Mouse (Mus musculus) right cerebral cortex, postnatal 14 days (tissue): ENCODE results near the gene Cfap299.

ENCODE experiments used
- DNase-seq: peaks from one replicate; pipeline ENCODE4 v3.0.0; 2022

Gene Cfap299

GRCm38 (mm10) chr5:98380360-98380759 lies 51.3 kb downstream of the Cfap299 start:
- no peak for DNase-seq

- DNase-seq = no peak
These were observed 58.0 kb downstream of the Cfap299 start for GRCm38 (mm10) chr5:98387054-98387453.

- no peak for DNase-seq
These were observed 73.1 kb downstream of the Cfap299 start for GRCm38 (mm10) chr5:98402165-98402564.

DNA sequence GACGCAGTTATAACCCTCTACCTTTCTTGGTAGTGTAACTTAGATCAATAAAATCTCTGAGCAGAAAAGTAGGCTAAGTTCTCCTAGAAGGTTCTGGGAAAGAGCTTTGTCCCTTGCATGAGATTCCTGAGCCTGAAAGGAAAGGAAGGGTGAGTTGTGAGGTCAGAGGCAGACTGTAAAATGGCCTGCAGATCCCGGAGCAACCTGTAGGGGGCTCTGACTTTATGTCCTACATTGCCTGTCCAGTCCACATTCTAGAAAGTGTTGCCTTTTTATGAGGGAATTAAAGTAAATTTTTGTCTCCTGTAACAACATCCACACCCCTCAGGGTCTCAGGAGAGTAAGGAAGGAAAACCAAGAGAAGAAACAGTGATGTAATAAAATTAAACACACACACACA lies 81.0 kb downstream of the Cfap299 start:
- no peak for DNase-seq

- DNase-seq = no peak
These were observed 87.5 kb downstream of the Cfap299 start for GRCm38 (mm10) chr5:98416385-98417145.

GRCm38 (mm10) chr5:98424965-98425364 lies 95.9 kb downstream of the Cfap299 start:
- no peak for DNase-seq

- DNase-seq = no peak
These were observed 97.0 kb downstream of the Cfap299 start for GRCm38 (mm10) chr5:98426112-98426511.

GRCm38 (mm10) chr5:98430060-98430459 lies 101.0 kb downstream of the Cfap299 start:
- no peak for DNase-seq

DNA sequence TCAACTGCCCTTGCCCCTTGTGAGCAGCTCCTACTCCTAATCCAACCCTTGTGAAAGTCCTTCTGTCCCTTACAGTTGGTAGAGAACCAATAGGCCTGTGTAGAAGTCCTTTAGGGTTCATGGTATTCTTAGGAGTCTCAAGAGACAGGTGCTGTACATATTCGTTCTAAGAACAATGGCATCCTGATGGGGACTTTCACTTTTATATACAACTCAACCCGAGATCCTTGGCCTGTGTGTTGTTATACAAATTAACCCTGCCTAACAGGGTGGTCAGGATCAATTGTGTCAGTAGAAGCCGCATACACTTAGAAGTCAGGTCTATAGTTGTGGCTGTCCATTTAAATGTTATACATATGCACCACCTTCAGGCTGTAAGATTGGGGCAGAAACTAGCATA lies 109.6 kb downstream of the Cfap299 start:
- DNase-seq = no peak

DNA sequence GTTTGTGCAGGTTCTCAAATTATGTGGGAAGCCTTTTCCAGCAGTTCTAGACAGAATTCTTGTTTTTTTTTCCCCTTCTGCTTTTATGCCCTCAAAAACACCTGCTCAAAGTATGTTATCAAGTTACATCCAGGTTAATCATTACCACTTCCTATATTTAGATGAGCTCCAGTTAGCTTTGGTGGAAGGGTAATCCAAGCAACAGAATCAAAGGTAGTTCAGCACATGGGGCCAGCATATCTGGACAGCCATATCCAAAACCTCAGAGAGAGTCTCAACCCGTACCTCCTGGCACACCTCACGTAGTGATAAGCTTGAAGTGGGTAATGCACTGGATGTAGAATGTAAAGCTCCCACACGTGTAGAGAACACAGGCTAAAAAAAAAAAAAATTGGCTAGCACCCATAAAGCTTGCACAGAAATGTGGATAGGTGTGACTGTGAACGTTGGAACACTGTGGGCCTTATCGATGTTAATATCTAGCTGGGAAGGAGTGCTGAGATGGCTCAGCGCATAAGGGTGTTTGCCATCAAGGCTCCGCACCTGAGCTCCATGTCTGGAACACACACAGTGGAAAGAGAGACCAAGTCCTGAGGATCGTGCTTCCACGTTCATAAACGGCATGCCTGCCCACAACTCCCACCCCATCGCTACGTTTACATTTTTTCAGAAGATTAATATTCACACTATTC lies 117.8 kb downstream of the Cfap299 start:
- DNase-seq = no peak

- no peak for DNase-seq
These were observed 120.8 kb downstream of the Cfap299 start for GRCm38 (mm10) chr5:98449873-98450272.

GRCm38 (mm10) chr5:98466882-98467535 lies 137.9 kb downstream of the Cfap299 start:
- no peak for DNase-seq

DNA sequence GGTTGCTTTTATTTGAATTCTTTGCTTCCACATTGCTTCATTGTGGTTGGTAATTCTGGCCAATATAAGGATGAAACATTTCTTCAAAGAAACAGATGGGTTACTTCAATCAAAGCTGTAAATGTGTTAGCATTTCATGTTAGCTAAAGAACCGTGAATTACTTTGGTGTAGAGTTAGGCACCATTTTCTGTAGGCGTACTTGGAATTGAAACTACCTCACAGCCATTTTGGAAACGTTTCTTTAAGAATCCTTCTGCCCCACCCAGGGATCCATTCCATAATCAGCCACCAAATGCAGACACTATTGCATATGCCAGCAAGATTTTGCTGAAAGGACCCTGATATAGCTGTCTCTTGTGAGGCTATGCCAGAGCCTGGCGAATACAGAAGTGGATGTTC lies 140.9 kb downstream of the Cfap299 start:
- DNase-seq = no peak

DNA sequence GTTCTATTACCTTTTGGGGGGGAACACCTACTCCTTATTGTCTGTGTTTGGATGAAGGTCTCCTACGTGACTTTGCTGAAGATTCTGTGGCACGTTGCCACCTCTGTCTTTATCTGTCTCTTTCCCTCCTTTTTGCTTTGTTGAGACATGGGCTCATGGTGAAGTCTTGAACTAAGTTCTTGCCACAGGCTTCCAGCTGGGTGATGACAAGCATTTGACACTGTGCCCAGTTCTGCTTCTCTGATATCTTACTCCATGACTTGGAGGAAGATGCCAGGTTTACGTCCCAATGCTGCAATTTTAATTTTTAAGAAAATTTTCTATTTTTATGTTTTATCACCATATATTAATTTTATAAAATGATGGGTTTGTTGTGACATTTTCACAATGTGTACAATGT lies 147.4 kb downstream of the Cfap299 start:
- no peak for DNase-seq

- DNase-seq = no peak
These were observed 148.2 kb downstream of the Cfap299 start for GRCm38 (mm10) chr5:98477261-98477660.

DNA sequence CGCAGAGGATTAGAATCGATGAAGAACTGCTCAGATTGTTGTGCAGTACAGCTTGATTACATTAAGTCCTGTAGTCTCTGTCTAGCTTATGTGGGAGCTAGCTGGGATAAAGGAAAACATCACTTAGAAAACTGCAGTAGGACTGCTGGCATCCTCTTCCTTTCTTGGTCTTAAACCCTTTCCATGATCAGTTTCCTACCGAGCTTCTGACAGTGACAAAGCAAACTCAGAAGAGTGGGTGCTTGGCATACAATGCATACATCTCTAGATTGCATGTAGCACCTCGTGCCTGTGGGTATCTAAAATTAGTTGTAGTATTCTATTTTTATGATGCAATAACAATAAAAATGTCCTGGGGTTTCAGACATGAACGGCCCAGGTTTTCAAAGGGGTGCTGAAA lies 154.4 kb downstream of the Cfap299 start:
- DNase-seq = no peak

DNA sequence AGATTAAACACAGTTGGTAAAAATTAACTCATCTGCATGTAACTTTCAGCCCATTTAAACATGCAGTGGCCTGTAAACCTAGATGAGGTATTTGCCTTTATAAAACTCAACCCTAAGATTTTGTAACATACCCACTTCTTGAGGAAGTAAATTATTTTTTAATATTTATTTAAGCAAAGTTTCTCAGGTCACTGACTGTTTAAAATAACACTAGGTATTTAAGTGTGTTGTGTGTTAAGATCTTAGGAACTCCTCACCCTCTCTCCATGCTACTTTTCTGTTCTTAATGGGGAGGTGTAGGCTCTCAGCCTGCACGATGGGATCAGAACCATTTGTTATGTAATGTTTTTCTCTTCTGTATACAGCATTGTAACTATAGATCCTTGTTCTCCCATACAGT lies 156.1 kb downstream of the Cfap299 start:
- no peak for DNase-seq

- no peak for DNase-seq
These were observed 169.2 kb downstream of the Cfap299 start for GRCm38 (mm10) chr5:98498317-98498716.

- DNase-seq = no peak
These were observed 187.1 kb downstream of the Cfap299 start for GRCm38 (mm10) chr5:98516214-98516613.

- DNase-seq = no peak
These were observed 191.0 kb downstream of the Cfap299 start for GRCm38 (mm10) chr5:98520118-98520517.

GRCm38 (mm10) chr5:98522270-98522977 lies 193.3 kb downstream of the Cfap299 start:
- DNase-seq = peak; percentile 12

GRCm38 (mm10) chr5:98523050-98523449 lies 193.9 kb downstream of the Cfap299 start:
- no peak for DNase-seq

DNA sequence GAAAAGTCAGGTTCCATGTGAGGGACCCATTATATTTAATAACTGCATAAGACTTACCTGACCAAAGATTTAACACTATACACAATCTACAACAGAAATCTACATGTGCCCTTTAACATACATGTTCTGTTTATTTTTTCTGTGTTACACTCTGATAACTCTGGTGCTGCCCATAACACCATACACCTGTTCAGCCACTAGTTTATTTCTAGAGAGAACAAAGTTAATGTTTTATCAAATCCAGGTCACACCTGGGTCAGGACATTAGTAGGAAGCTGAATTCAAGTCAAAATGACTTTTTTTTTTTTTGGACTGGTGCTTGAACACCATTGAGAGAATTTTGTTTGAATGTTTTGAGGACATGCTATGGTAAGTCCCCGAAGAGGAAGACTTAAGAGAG lies 194.7 kb downstream of the Cfap299 start:
- no peak for DNase-seq
